Mouse (Mus musculus): ENCODE results near the gene Cd209c. TPM values are rescaled to one million over a fixed set of nuclear protein-coding genes. Genes with fewer than 3 reads are reported as not detected.

Gene Cd209c
- total and polyA plus RNA-seq, 3 experiments: 0.36 to 0.50 TPM; not detected in 1

Other genes with a start within 250 kb of the Cd209c start
- gene Clec4g, start 234.1 kb downstream of the Cd209c start, total RNA-seq (2012; rRNA removed): not detected in 2 replicates
- not detected for gene Clec4g, start 234.1 kb downstream of the Cd209c start, polyA plus RNA-seq (2012; ENCODE audit: insufficient read depth in 1 of 2, insufficient read length in 2 of 2, low read depth in 1 of 2, low replicate concordance in 2 of 2, missing spikeins in 1 of 2)
- gene Cd209a, start 205.8 kb downstream of the Cd209c start, total RNA-seq (2012; rRNA removed): not detected in 2 replicates
- gene Cd209a, start 205.8 kb downstream of the Cd209c start, polyA plus RNA-seq (2012; ENCODE audit: insufficient read depth in 1 of 2, insufficient read length in 2 of 2, low read depth in 1 of 2, low replicate concordance in 2 of 2, missing spikeins in 1 of 2): not detected
- gene Cd209e, start 100.4 kb downstream of the Cd209c start, total RNA-seq (2012; rRNA removed): not detected in 2 replicates
- gene Cd209e, start 100.4 kb downstream of the Cd209c start, polyA plus RNA-seq (2012; ENCODE audit: insufficient read depth in 1 of 2, insufficient read length in 2 of 2, low read depth in 1 of 2, low replicate concordance in 2 of 2, missing spikeins in 1 of 2): not detected
- not detected in 2 replicates for gene Cd209d, start 76.2 kb downstream of the Cd209c start, total RNA-seq (2012; rRNA removed)
- gene Cd209d, start 76.2 kb downstream of the Cd209c start, polyA plus RNA-seq (2012; ENCODE audit: insufficient read depth in 1 of 2, insufficient read length in 2 of 2, low read depth in 1 of 2, low replicate concordance in 2 of 2, missing spikeins in 1 of 2): not detected
- gene Cd209b, start 27.9 kb downstream of the Cd209c start, total RNA-seq (2012; rRNA removed): not detected in 2 replicates
- not detected for gene Cd209b, start 27.9 kb downstream of the Cd209c start, polyA plus RNA-seq (2012; ENCODE audit: insufficient read depth in 1 of 2, insufficient read length in 2 of 2, low read depth in 1 of 2, low replicate concordance in 2 of 2, missing spikeins in 1 of 2)
- not detected in 2 replicates for gene Cd209f, start 151.1 kb upstream of the Cd209c start, total RNA-seq (2012; rRNA removed)
- gene Cd209f, start 151.1 kb upstream of the Cd209c start, polyA plus RNA-seq (2012; ENCODE audit: insufficient read depth in 1 of 2, insufficient read length in 2 of 2, low read depth in 1 of 2, low replicate concordance in 2 of 2, missing spikeins in 1 of 2): not detected
- gene Cd209g, start 179.4 kb upstream of the Cd209c start, total RNA-seq (2012; rRNA removed): not detected in 2 replicates
- gene Cd209g, start 179.4 kb upstream of the Cd209c start, polyA plus RNA-seq (2012; ENCODE audit: insufficient read depth in 1 of 2, insufficient read length in 2 of 2, low read depth in 1 of 2, low replicate concordance in 2 of 2, missing spikeins in 1 of 2): not detected
- gene Evi5l, start 211.8 kb upstream of the Cd209c start, total RNA-seq (2012; rRNA removed): 3.2 and 4.5 TPM in 2 replicates
- 10 to 100 TPM in 1 of 2 experiments, not detected in 1; 10.8 TPM for gene Evi5l, start 211.8 kb upstream of the Cd209c start, polyA plus RNA-seq (2012; ENCODE audit: insufficient read depth in 1 of 2, insufficient read length in 2 of 2, low read depth in 1 of 2, low replicate concordance in 2 of 2, missing spikeins in 1 of 2)

Measured in MEL (cell line).